Mouse (Mus musculus): ENCODE measurements around the gene Stat4.

DNA sequence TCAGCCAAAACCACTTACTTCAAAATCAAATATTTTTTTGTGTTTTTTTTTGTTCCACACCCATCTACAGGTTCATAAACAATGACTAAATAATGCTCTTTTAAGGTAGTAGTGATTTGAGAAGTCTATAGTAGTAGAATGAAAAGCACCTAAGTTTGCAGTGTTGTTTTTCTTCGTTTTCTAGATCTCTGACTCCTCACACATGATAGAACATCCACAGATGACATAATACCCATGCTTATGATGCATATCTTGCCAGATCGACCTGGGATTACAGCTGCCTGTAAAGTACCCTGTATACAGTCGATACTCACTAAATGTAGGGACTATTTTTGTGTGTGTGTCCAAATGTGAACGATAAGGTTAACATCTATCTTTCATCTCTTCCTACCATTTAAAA, 69.0 kb downstream of the Stat4 start:
- no peak for TF ChIP-seq CTCF (IDR thresholded peaks at IDR 0.05; ENCODE audit: borderline replicate concordance, insufficient read depth, low read length)
- no peak for TF ChIP-seq POLR2A (IDR thresholded peaks at IDR 0.05; ENCODE audit: low read depth, low read length)

Data from embryonic fibroblast, embryonic 13.5 days (primary cell).